Mouse (Mus musculus): ENCODE measurements at regions not wholly inside any gene's neighbourhood (a gene's known extent, or its start where the extent isn't known, plus 50 kb on each side); places are given as distances from the start of the nearest gene placed in this dataset.

DNA sequence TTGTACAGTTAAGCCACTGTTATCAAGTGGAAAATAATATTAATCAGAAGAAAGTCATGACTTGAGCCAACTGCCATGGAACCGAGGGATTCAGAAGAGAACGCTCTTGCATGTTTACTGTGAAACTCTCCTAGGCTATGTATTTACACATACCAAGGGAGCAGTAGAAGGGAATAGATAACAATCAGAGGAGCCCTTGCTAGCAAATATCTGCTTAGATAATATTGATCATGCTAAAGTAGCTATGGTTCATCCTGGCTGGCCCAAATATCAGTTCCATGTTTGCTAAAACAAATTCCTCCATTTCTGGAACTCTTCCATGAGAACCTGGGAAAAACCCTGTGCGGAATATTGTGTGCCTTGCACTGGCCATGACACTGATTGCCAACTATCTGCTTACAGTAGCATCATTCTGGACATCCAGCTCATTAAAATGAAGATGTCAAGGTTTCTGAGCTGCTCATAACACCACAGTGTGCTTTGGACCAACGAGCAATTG is 179.5 kb upstream of the Tmem72 start:
- in situ Hi-C loops (cut with MboI, MseI), result no loop called here

DNA sequence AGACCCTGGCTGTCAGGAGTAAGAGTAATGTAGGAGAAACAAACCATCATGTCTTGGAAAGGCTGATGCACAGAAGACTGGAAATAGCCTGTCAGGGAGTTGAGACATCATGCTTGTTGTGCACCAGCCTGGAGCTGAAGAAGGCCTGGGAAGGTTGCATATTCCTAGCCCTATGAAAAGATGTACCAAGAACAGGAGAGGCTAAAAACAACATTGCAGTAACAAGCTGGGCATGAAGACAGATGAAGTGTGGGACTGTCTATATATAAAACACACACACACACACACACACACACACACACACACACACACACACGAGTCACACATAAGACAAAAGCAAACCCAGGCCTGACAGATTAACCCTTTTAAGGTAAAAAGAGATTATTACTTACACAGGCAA is 185.1 kb upstream of the Tmem72 start:
- in situ Hi-C loops (cut with MboI, MseI), result no loop called here

DNA sequence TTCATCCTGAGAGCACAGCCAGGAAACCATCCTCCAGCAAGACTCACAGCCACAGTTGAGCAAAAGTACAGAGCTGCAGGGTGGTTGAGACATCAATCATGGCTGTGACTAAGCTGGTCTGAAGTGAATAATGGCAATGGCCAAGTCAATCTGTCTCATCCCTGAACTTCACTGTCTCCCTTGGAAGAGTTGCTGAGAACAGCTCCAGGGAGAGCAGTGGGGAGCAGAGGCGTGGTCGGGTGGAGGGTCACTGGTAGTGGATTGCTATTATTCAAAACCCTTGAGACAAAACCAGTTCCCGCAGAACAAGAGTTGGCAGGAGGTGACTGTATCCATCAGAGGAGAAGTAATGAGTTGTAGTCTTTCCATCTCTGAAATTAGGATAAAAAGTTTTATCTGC is 185.7 kb upstream of the Tmem72 start:
- in situ Hi-C loops (cut with MboI, MseI), result no loop called here

DNA sequence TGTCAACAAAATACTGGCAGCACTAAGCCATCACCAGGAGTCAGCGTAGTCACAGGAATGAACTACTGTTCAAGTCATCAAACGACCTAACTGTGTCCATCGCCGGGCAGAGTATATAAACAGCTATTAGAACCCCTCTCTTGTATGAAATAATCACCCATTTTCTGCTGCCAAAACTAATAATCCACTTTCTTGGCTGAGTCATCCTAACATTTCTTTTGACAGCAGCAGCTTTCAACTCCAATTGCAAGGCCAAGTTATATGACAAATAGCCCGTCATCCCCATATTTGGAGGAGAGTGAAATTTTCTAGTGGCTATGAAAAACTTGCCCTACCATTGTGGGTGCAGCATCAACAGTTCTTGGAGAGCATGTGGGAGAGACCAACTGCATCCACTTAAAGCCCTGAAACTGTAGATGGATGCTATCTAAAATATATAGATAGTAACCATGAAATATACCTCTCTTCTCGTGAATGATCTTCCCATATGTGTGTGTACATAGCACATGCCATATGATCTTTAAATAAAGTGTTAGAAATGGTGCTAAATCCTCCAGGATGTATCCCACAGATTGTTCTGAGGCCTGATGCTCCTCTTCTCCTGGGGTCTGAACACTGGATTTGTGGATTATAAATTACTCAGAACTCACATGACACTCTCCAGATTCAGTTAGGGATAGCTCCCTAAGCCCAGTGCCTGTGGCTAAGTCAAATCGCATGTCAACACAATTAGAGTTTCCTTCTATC is 189.9 kb upstream of the Tmem72 start:
- in situ Hi-C loops (cut with MboI, MseI), result no loop called here

GRCm38 (mm10) chr6:116910607-116911006 is 193.9 kb upstream of the Tmem72 start:
- in situ Hi-C loops (cut with MboI, MseI), result no loop called here

DNA sequence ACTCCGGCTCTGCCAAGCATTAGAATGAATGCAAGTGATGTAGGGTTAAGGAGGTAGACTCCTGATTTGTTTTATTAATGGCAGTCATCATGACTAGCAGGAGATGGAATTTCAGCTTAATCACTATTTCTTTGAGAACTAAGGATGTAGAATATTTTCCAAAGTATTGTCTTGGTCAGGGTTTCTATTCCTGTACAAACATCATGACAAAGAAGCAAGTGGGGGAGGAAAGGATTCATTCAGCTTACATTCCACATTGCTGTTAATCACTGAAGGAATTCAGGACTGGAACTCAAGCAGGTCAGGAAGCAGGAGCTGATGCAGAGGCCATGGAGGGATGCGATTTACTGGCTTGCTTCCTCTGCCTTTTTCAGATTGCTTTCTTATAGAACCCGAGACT is 195.4 kb upstream of the Tmem72 start:
- in situ Hi-C loops (cut with MboI, MseI), result no loop called here

GRCm38 (mm10) chr6:116914073-116914472 is 197.4 kb upstream of the Tmem72 start:
- in situ Hi-C loops (cut with MboI, MseI), result no loop called here

DNA sequence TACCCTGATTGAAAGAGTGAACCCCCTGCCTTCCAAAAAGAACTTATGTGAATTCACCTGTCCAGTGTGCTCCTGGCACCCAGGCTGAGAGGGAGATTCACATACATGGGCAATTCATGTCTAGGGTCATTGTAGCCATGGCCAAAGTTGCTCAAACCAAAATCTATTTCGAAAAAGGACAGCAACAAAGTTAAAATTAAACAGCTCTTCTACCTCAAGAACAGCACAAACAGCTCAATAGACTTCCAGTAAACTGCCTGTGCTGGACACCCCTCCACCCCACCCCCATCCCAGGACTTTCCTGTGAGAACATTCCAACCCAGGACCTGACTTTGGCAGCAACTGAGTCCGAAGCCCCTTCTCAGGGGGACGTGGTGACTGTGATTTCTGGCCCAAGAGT is 218.3 kb upstream of the Tmem72 start:
- in situ Hi-C loops (cut with MboI, MseI), result no loop called here

- in situ Hi-C loops (cut with MboI, MseI), result no loop called here
Measured at GRCm38 (mm10) chr6:116941576-116941975, 224.9 kb upstream of the Tmem72 start.

DNA sequence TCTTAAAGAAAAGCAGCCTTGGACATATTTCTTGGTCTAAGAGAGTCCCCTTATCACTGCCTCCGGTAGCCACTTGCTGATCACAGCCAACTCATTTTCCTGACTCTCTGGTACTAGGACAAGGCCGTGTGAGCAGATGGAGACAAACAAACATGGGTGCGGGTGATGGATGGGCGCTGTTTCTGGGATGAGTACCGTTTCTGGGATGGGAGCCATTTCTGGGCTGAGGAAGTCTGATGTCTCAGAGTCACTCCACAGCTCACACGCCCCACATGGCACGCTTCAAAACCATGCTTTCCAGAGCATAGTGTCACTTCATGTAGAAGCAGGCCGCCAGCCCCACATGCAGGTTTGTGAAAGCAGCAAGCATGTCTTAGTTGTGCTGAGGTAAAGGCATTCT is 225.6 kb upstream of the Cxcl12 start:
- in situ Hi-C loops (cut with MboI, MseI), result no loop called here

GRCm38 (mm10) chr6:116946083-116946732 is 222.1 kb upstream of the Cxcl12 start:
- in situ Hi-C loops (cut with MboI, MseI), result no loop called here

- in situ Hi-C loops (cut with MboI, MseI), result no loop called here
Measured at GRCm38 (mm10) chr6:116959611-116960010, 208.7 kb upstream of the Cxcl12 start.

- in situ Hi-C loops (cut with MboI, MseI), result no loop called here
Measured at GRCm38 (mm10) chr6:116960641-116961040, 207.7 kb upstream of the Cxcl12 start.

DNA sequence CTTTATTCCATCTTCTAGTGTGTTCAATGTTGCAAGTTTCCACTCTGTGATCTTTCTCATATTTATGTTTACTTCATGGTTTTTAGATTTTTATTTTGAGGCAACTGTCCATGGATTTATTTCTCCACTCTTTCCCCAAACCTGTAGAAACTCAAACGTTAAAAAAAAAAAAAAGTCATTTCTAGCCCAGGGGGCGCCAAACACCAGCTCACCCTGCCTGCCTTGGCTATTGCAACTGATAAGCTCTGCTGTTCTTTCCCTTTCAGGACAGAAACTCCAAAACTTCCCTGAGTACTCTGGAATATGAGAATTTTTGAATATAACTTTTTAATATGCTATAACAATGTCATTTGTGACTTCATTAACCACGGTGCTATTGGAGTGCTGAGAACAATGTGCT is 201.9 kb upstream of the Cxcl12 start:
- in situ Hi-C loops (cut with MboI, MseI), result no loop called here

DNA sequence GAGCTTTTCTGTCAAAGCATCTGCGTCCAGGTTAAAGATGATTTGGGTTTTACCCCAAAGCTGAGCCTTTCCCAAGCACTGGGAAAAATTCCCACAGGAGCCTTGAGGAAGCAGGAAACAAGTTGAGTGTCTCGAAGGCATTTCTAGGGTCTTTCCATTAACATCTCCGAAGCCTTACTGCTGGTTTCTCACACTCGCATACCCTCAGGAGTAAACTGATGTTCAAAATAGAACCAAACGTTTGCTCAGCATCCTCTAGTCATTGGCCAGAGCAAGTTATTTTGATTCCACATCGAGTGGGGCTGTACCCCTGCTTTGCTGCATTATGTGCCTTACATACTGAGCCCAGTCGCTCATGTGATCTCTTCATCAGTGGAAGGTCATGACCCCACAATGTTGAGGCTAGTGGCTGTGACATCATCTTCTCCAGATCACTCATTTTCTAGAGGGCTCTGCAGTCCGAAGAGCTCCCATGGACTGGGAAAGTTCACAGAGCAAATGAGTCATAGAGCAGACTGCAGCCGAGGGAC is 198.9 kb upstream of the Cxcl12 start:
- in situ Hi-C loops (cut with MboI, MseI), result no loop called here

- in situ Hi-C loops (cut with MboI, MseI), result no loop called here
Measured at GRCm38 (mm10) chr6:116974841-116975240, 193.5 kb upstream of the Cxcl12 start.

DNA sequence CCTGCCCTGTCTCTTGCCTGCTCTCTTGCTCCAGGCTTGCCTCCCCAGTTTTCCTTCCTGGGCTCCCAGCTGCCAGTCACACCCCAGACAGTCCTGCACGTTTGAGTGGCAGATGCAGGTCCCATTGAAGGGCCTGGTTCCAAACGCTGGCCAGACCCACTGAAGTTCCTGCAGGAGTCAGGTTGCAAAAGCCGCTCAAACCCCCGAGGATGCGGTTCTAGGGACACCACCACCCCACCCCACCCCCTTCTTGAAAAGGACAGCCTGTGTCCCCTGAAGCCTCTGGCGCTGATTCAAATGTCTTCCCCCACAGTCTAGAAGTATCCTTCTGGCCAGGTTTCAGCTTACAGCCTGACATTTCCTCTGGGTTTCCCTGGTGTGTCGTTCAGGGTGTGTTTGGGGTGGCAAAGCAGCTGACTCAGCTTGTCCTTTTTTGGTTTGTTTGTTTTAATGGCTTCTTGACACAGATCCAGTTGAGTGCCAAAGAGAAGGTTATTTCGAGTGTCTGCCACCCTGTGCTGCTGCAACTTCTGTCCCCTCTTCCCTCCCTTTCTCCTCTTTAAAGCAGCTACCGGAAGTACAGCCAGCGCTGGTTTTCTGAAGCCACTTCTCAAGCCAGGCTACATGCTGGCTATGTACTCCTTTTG is 187.9 kb upstream of the Cxcl12 start:
- in situ Hi-C loops (cut with MboI, MseI), result no loop called here

- in situ Hi-C loops (cut with MboI, MseI), result no loop called here
Measured at GRCm38 (mm10) chr6:116985147-116985737, 183.1 kb upstream of the Cxcl12 start.

- in situ Hi-C loops (cut with MboI, MseI), result no loop called here
Measured at GRCm38 (mm10) chr6:116986266-116987000, 181.9 kb upstream of the Cxcl12 start.

GRCm38 (mm10) chr6:116987243-116987642 is 181.1 kb upstream of the Cxcl12 start:
- in situ Hi-C loops (cut with MboI, MseI), result no loop called here

GRCm38 (mm10) chr6:116998948-116999682 is 169.2 kb upstream of the Cxcl12 start:
- in situ Hi-C loops (cut with MboI, MseI), result no loop called here
